Mouse (Mus musculus): ENCODE measurements around the gene Id1.

The Id1 gene

DNA sequence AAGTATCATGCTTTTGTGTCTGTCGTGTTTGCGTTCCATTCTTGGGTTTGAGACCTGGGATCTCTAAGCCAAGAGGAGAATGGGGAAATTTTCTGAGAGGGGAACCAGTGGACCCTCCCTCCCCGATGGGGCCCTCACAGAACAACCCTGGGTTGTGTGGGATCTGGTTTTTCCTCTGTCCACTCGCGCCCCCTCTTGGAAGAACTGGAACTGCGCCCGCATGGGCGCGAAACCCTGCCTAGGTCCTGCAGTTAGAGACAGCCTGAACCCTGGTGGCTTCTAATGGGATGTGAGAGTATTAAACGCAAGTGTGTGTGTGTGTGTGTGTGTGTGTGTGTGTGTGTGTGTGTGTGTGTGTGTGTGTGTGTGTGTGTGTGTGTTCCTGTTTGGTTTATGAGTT is 6.4 kb downstream of the Id1 start:
- DNase-seq (ENCODE audit: low read depth, low spot score), result no peak

DNA sequence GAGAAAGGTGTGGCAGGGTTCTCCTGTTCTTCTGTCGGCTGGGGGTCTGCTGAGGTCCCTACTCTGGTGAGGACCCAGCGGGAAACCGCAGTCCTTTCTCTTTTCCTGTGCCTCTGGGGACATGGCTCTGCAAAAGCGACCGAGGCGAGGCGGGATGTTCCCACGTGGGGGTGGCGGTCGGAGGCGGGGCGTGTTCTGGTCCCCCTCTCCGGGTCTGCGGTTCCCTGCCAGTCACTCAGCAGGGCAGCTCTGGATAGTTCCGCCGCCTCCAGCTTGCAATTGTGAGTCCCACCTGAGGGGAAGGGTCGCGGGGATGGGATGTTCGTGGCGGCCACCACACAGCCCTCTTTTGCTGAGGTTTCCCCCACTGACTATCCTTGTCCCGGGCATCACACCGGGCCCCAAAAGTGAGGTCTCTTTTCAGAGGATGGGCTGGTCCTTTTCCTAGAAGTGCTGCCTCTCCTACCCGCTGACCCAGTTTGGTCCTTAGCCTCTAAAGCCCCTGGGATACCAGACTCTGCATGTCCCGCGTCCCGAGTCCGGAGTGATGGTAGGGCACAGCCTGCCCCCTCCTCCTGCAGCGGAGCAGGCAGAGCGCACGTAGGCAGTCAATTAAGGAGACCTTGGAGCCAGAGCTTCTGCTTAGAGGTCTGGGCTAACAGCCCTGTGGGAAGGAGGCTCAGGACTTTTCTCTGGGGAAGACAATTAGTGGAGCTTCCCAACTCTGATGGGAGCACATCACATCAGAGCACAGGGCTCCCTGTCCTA is 18.1 kb downstream of the Id1 start, which contains the start of gene Cox4i2:
Gene Cox4i2, plus strand, starts transcription at position 230 of the 768 bp plus-strand sequence.
- no peak for DNase-seq (ENCODE audit: low read depth, low spot score)

DNA sequence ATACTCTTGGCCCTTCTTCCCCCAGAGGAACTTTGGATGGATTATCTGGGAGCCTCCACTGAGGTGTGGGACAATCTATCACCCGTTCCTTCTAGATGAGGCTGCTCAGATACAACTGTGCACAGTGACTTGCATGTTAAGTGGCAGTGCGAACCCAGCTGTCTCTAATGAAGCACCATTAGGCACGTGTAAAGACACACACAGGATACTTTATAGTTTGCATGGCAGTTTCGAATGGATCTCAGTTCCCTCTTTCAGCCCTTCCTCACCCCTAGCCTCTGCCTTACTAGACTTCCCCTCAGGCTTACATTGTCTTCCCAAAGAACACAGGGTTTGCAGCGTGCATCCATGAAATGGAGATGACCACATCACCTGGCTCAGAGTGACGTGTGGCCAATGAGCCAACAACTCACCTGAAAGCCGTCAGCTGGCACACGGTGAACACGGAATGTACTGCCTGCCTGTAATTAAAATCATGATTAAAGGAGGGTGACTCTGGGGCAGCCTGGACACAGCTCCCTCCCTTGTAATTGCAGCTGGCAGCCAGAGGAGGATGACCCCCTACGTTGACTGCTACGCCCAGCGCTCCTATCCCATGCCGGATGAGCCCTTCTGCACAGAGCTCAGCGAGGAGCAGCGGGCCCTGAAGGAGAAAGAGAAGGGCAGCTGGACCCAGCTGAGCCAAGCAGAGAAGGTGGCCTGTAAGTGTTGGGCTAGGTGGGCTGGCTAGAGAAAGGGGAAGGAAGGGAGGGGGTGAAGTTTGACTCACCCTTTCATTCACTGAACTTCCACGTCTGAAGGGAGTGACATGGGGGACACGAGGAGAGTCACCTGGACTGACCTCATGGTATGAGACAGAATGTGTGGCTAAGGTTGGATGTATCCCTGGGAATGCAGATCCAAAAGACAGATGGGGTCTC is 20.7 kb downstream of the Id1 start:
- DNase-seq (ENCODE audit: low read depth, low spot score), result no peak

DNA sequence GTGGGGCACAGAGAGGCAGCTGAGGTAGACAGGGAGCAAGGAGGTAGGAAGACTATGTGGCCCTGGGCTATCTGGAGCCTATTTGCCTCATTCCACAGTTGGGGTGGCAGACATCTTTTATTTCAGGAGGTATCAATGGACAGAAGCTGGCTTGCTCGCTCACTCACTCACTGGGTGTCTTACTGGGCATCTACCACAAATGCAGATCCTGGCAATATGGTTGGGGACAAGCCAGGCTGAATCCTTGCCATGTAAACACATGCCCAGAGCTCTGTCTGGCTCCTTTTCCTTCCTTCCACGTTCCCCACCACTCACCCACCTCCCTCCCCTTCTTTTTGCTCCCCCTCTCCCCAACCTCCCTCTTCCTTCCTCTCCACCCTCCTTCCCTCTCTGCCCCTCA is 21.4 kb downstream of the Id1 start:
- no peak for DNase-seq (ENCODE audit: low read depth, low spot score)

DNA sequence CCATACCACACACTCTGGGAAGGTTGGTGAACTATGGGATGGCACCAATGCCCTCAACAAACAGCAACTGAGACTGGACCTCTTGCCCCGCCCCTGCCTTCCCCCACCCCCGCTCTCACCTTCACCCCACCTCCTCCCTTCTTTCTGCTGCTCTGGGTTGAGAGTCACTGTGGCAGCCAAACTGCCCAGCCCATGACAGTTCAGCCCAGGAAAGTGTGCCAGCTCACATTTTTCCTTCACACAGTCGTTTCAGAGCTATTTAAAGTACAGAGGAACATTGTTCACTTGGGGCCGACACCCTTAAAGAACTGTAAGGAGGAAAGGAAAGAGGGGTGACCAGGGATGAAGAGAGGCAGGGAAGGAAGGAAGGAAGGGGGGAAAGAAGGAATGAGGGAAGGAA is 22.3 kb downstream of the Id1 start:
- DNase-seq (ENCODE audit: low read depth, low spot score), result no peak

DNA sequence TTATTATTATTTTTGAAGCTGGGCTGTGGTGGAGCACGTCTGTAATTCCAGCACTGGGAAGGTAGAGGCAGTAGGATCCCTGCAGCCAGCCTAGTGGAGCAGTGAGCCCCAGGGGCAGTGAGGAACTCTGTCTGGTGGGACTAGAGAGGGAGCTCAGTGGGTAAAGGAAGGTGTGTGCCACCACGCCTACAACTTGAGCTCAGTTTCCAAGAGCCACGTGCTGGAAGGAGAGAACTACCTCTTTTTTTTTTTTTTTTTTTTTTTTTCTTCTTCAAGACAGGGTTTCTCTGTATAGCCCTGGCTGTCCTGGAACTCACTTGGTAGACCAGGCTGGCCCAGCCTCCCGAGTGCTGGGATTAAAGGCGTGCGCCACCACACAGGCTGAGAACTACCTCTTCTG is 27.3 kb downstream of the Id1 start:
- no peak for DNase-seq (ENCODE audit: low read depth, low spot score)

DNA sequence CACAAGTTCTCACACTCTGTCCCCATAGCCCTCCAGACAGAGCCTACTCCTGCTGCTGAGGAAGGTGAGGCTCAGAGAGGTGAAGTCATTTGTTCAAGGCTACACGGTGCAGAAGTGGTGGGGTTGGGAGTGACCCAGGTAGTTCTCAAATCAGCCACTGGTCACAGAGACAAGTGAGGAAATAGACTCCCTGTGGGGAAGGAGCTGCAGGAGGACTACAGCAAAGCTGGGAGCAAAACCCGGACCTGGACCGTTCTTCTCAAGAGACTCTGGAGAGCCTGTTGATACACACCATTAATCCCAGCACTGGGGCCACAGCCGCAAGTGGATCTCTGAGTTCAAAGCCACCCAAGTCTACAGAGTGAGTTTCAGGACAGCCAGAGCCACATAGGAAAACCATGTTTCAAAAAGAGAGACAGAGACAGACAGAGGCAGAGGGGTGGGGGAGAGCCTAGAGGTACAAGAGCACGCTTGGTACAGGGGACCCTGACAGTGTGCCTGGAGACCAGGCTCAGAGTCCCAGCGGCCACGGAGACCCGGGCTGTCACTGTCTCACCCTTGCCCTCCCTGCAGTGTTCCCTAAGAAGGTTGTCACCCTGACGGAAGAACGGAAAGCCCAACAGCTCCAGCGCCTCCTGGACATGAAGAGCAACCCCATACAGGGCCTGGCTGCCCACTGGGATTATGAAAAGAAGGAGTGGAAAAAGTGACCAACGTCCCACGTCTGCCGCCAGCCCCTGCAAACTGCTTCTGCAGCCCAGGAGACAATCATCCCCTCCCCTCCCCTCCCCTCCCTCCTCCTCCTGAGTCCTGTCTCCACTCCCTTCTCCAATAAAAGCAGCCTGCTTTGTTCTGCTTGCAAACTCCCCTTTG is 28.4 kb downstream of the Id1 start:
- DNase-seq (ENCODE audit: low read depth, low spot score), result no peak

DNA sequence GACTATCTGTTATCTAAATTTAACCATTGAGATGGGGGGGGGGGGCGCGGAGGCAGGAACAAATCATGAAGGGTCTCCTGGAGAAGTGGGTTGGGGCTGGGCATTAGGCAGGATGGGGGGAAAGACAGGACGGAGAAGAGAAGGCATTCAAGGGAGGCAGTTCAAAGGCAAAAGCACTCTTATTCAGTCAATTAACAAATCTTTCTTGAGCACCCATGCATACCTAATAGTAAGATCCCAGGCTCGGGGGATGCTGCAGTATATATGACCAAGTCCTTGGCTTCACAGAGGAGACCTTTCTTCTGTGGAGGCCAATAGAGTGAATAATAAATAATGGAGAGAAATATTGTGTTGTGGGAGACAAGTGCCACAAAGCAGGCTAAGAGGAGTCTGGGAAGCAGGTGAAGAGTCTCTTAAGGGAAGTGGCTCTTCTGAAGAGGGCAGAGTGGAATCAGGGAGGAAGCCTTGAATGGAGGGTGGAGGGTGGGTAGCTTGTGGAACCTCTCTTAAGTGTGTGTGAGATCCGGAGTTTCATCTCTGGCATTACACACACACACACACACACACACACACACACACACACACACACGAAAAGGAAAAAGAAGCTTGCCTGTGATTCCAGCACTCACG is 29.1 kb downstream of the Id1 start:
- no peak for DNase-seq (ENCODE audit: low read depth, low spot score)

DNA sequence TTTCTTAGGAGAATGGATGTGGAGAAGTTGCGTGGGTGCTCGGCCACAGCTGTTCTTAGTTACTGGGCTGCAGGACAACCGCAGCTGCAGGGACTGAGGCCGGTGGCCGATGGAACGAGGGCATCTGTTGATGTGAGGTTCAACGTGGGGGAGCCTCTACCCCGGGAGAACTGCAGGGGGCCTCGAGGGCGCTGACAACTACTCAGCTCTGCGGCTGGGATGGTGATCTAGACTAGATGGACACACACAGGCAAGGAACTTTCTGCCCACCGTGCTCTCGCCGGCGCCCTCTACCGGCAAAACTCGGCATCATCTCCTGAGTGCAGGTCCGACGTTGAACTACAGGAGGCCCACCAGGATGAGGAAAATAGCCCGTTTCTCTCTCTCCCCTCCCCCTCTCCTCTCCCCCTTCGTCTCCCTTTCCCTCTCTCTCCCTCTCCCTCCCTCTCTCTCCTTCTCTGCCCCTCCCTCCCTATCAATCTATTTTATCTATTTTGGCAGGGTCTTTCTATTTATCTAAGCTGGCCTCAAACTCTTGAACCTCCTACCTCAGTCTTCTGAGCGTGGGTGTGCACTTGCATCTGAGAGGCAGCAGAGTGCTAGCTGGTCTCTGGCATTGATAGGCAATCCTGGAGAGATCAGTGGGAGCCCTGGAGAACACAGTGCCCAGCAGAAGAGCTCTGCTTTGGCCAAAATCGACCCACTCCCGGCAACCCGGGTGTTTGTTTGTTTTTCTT is 30.5 kb downstream of the Id1 start:
- DNase-seq (ENCODE audit: low read depth, low spot score), result no peak

DNA sequence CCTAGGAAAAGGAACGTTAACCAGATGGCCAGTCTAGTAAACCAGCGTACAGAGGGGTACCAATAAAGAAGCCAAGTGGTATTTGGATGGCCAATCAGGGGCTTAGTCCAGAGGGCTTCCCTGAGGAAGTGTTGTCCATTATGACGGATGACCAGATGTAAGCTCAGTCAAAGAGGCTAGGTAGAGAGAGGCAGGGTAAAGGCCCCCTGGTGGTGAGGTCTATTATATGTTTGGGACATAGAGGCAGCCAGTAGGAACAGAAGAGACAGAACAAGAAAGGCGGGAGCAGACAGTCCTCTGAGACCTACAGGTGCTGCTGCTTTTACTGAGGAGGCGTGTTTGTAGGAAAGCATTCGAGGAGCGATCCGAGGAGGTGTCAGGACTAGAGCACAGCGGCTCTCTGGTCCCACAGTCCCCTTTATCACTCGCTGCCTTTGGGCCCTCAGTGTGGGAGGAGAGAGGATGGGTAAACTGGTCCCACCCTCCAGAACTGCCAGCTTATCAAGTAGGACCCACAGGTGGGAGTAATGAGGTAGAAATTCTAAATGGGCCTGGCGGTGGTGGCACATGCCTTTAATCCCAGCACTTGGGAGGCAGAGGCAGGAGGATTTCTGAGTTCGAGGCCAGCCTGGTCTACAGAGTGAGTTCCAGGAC is 31.7 kb downstream of the Id1 start:
- no peak for DNase-seq (ENCODE audit: low read depth, low spot score)

DNA sequence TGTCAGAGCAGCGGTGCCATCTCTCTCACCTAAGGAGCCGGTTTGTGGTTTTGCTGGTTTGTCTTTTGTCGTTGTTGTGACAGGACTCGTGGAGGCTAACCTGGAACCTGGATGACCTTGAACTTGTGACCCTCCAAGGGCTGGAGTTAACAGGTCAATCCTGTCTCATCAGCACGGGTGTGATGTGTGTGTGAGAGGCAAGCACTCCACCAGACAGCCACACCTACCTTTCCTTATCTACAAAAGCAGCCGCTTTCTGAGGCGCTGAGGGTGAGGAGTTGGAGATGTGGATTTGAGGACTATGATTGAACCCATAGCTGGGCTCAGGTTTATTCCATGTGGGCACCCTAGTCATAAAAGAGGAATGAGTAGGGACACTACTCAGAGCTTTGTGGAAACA is 33.6 kb downstream of the Id1 start:
- DNase-seq (ENCODE audit: low read depth, low spot score), result no peak

DNA sequence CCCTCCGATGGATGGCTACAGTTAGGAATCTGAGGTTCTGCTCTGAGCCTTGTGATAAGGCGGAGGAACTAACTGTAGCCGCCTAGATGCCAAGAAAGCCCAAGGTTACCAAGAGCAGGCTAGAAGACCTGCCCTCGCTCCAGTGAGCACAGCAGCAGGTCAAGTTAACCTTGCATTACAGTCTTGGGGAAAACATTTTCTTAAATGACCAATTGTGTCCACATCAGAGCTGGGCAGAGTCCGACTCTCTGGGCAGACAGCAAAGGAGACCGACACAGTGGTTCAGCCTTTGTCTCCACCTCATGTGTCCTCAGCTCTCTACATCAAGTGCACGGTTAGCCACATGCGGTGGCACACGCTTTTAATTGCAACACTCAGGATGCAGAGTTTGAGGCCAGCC is 35.5 kb downstream of the Id1 start:
- no peak for DNase-seq (ENCODE audit: low read depth, low spot score)

DNA sequence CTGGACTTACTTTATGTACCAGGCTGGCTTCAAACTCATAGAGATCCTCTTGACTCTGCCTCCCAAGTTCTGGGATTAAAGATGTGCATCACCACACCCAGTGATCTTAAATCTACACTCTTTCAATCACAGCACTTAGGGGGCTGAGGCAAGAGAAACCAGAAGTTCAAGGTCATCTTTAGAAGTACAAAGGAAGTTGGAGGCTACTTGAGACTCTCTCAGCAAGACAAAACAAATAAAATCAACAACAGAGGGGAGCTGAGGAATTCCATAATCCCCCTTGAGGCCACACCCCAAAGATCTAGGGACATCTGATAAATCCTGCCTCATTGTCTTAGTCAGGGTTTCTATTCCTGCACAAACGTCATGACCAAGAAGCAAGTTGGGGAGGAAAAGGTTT is 36.2 kb downstream of the Id1 start:
- DNase-seq (ENCODE audit: low read depth, low spot score), result no peak

DNA sequence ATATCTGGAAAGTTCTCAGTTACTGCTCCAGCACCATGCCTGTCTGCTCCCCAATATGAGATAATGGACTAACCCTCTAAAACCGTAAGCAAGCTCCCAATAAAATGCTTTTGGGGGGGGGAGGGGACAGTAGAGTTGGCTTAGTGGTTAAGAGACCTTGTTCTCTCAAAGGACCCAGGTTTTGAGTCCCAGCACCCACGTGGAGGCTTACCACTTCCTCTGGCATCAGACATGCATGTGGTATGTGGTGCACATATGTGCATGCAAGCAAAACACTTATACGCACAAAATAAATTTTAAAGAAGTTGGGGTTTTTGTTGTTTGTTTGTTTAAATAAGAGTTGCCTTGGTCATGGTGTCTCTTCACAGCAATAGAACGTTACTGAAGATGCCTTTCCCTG is 39.3 kb downstream of the Id1 start:
- DNase-seq (ENCODE audit: low read depth, low spot score), result no peak

DNA sequence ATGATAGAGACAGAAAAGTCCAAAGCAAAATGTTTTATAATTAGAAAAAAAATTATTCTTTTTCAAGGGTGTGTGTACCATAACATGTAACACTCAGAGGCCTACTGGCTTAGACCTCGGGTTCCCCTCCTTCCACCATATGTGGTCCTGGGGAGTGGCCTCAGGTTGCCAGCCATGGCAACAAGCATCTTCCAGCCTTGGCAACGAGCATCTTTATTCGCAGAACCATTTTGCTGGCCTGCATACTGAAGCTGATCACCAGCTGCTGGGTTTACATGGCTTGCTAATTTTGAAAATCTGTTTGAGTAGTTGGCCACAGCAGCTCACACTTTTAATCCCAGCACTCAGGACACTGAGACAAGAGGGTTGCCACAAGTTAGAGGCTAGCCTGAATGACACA is 40.0 kb downstream of the Id1 start:
- DNase-seq (ENCODE audit: low read depth, low spot score), result no peak

DNA sequence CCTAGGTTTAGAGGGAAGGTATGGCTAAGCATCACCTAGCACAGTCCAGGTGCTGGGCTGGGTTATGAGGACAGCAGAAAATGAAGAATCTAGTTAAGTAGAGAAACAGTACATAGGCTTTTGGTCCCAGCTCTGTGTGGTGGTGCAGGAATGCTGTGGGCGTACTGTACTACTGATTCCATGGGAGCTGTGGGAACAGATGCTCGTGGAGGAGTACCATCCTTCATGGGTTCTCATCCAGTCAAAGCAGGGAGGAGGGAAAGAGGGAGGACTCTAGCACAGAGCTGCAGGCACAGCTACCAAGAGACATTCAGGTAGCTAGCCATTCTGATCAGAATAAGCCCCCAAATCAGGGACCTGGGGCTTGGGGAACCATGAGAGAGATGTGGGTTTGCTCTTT is 40.4 kb downstream of the Id1 start:
- peak; percentile 92 for DNase-seq (ENCODE audit: low read depth, low spot score)

DNA sequence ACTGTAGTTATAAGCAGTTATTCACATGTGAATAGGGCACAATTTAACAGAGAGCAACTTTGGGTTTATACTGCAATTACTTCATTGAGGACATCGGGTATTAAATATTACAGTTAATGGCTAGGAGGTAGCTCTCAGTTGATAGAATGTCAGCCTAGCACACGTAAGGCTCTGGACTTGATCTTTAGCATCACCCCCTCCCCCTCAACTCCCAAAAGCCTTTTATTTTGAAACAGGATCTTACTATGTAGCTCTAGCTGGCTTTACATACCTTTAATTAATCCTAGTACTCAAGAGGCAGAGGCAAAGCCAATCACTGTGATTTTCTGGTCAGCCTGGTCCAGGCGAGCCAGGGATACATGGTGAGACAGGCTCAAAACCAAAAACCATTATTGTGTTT is 41.0 kb downstream of the Id1 start:
- no peak for DNase-seq (ENCODE audit: low read depth, low spot score)

DNA sequence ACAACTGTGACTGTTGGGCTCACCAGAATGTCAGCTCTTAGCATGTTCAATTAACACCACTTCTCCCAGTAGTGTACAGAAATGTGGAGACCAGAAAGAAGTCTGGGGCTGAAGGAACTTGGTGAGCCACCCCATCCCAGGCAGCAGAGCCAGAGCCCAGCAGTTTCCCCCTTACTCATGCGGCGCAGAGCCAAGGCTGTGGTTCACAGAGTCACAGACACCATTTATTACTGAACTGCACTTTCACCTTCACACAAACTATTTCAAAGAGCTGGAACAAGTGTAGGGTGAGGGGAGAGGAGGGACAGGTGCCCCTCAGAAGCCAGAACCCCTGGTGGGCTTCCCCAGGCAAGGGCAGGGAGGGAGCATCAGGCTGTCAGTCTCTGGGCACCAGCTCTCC is 44.4 kb downstream of the Id1 start:
- DNase-seq (ENCODE audit: low read depth, low spot score), result no peak

DNA sequence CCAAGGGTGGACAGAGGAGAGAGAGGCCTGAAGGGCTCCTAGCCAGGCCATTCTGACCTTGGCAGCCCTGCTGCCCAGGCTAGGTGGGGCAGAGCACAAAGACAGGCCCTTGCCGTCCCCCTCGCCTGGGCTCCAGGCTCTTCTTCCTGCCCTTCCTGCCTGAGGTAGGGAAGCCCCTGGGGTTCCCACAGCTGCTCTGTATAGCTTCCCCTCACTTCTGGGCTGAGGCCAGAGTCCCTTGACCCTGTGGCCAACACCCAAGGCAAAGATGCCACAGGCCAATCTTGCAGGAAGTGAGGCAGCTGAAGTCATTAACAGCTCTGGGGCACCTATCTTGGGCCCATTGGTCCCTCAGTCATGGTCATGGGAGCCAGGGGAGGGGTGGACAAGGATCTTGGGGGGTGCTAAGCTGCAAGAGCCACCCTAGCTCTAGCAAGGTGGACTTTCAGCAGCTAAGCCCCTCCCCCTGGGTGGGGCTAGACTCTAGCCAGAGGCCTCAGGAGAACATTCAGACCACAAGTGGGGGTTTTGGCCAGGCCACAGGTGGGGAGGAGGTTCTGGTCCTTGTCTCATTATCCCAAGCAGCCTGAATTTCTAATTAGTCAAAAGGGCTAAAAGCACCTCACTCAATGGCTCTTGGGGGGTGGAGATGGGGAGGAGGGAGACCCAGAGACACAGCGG is 45.1 kb downstream of the Id1 start:
- DNase-seq (ENCODE audit: low read depth, low spot score), result no peak

DNA sequence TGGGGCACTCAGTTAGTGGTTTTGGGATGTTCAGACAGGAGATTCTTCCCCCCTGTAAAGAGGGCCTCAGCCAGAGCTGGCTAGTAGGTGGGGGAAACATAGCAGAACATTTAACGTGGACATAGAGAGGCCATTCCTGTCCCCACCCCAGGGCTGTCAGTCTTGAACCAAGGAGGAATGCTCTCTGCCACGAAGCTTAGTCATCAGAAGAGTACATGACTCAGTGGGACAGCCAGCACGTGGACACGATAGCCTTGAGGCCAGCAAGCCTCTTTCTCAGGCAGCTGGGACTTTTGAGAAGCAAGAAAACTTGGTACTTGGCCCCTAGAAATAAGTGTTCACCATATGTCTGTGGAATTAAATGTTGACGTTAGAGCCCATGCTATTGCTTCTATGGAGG is 46.6 kb downstream of the Id1 start:
- DNase-seq (ENCODE audit: low read depth, low spot score), result no peak
